Mouse (Mus musculus) adrenal gland, postnatal 14 days (tissue): ENCODE measurements around the gene H2-Eb1. TPM values are rescaled to one million over a fixed set of nuclear protein-coding genes. Genes with fewer than 3 reads are reported as not detected.

Source experiments
- DNase-seq: peaks from one replicate; pipeline ENCODE4 v3.0.0; 2021; ENCODE audit warnings: mixed read lengths
- long read RNA-seq, 2 experiments: library from polyadenylated mRNA; stranded (forward); transcript quantifications; one replicate each; pipeline ENCODE4 v2.0.0; 2021
- total RNA-seq: library from RNA; stranded (reverse); gene quantifications from 2 replicates; pipeline ENCODE4 v1.2.3, GENCODE M21; 2021

Gene H2-Eb1
- total RNA-seq = 22.8 and 92.3 TPM in 2 replicates
- long read RNA-seq, experiment 1, partial matches to known transcripts = 0 of 5 reads
- long read RNA-seq, experiment 1, other reads (novel, unspliced or antisense) = 0 of 5 reads
- long read RNA-seq, experiment 2, transcript H2-Eb1-203 (6 exons, 1,669 nt) = major isoform, 8 of 9 reads
- long read RNA-seq, experiment 2, partial matches to known transcripts = 0 of 9 reads
- long read RNA-seq, experiment 2, other reads (novel, unspliced or antisense) = 0 of 9 reads

DNA sequence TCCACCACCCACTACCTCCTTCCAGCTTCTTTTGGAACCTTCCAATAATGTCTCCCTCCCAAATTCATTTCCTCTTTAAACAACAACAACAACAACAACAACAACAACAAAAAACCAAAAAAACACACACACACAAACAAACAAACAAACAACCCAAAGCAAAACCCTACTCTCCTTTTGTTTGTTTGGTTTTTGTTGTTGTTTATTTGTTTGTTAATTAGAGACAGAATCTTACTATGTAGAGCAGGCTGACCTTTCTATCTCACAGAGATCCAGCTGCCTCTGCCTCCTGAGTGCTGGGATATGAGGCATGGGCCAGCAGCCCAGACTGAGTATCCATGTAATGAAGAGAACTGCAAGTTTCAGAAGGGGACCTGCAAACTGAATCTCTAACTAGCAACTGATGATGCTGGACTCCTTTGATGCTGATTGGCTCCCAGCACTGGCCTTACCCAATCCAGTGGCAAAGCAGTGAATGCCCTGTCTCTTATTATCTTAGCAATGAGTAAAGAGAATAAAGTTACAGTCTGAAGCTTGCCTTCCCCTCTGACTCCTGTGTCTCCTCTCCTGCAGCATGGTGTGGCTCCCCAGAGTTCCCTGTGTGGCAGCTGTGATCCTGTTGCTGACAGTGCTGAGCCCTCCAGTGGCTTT is at the start of gene H2-Eb1:
Gene H2-Eb1, plus strand, starts transcription at position 488 of the 651 bp plus-strand sequence.
- peak; percentile 89 for DNase-seq

DNA sequence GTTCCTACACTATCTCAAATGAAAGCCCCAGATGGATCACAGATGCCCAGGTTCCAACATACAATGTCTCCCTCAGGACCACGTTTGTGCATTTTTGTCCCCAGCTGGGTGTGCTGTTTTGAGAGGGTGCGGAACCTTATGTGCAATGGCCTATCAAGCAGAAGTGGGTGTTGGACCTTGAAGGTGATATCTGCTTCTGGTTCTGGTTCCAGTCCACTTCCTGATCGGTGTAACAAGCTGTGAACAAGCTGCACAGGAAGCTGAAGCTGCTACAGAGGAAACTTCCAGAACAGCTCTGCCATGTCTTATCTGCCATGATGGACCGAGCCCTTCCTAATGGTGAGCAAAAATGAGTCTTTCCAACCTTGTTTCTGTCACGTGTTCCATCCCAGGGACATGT is 49.2 kb upstream of the H2-Eb1 start:
- no peak for DNase-seq

DNA sequence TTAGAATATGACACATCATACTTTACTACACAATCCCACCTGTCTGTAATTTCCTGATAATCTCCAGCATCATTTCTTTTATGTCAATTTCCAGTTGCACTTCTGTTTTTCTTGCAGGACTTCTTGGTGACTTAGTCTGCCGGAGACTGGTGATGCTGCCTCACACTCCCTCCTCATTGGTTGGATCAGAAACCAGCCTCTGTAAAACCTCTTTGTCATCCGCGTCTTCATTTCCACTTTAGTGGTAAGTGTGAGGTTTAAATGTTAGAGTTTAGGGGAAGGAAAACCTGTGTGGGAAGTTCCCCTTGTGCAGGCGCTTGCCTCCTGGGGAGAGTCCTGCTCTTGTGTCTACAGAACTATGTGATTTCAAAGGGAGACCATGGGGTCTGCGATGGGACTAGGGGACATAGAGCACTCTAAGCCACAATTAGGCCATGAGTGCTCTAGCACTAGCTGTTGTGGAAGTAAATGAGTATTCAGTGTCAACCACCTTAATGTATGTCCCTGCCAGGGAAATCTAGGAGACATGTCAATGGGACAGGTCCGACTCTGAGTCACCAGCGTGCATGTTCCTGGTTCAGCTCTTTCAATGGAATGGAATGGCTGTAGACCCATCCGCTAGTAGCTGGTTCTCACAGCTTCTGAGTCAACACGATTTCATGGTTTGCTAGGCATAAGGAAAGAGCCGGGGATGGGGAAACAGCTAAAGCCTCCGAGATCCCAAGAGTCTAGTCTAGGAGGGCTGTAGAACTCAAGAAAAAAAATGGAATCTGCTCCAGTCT is 47.9 kb upstream of the H2-Eb1 start, which contains the start of gene H2-Ab1:
Gene H2-Ab1, plus strand, starts transcription at position 96 of the 782 bp plus-strand sequence.
- peak; percentile 86 for DNase-seq

DNA sequence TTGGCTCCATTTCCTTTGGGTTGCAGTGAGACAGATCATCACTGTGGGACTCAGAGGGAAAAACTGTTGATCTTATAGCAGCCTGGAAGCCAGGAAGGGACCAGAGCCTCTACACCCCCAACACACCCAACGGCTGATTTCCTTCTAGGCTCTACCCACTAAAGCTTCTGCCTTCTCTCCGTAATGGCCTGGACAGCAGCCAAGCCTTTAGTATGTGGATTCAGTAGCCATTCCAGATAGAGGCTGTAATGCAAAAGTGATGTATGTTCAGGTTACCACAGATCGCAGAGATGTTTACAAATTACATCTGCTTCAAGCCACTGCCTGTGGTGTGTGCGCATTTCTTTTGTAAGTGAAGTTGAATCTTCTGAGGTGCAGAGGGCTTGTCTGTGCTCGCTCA is 45.1 kb upstream of the H2-Eb1 start:
- no peak for DNase-seq

DNA sequence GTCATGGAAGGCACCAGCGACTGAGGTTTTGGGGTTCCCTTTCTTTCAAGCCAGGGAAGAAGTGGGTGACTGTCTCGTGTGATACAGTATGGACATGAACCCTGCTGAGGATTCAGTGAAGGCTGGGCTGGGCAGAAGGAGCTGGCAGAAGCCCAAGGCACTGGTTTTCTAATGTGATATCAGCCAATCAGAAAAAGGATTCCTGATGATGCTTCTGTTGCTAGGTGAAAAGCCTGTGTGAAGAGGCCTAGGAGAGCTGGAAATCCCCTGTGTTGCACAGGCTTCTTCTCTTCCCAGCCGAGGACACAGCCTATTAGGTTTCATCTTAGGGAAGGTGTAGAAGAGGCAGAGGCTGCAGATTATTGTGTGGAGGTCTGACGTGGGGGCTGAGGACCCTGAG is 44.2 kb upstream of the H2-Eb1 start:
- DNase-seq = peak; percentile 85

DNA sequence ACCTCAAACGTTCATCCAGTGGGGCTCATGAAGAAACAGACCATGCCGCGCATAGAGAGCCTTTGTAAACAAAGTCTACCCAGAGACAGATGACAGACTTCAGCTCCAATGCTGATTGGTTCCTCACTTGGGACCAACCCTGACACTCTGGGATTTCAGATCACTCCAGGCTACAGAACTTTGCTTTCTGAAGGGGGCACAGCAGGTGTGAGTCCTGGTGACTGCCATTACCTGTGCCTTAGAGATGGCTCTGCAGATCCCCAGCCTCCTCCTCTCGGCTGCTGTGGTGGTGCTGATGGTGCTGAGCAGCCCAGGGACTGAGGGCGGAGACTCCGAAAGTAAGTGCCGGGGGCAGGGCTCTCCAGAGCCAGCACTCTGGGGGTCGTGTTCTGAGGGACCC is 42.6 kb upstream of the H2-Eb1 start:
- DNase-seq = peak; percentile 75

DNA sequence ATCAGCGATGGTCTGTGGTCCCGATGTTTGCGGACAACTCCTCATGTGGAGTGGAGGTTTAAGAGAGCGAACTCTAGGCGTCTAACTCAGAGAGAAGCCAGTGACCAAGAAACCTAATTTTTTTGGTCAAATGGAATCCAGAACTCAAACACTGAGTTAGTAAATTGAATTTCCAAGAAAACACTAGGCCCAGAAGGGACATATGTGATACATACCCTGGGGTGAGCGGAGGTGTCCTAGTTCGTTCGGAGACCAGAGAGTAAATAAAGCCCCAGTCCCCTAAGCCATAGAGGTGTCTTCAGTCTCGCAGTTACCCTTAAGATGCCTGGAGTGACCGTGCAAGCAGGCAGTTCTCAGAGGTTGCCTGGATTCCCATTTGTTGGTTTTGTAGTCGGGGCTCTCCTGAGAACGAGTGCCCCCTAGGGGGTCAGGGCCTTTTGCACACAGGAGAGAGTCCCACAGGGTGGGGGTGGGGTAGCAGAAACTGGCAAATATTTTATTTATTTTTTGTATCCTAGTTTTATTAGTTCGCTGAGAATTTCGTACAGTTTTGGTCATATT is 41.8 kb upstream of the H2-Eb1 start:
- no peak for DNase-seq

DNA sequence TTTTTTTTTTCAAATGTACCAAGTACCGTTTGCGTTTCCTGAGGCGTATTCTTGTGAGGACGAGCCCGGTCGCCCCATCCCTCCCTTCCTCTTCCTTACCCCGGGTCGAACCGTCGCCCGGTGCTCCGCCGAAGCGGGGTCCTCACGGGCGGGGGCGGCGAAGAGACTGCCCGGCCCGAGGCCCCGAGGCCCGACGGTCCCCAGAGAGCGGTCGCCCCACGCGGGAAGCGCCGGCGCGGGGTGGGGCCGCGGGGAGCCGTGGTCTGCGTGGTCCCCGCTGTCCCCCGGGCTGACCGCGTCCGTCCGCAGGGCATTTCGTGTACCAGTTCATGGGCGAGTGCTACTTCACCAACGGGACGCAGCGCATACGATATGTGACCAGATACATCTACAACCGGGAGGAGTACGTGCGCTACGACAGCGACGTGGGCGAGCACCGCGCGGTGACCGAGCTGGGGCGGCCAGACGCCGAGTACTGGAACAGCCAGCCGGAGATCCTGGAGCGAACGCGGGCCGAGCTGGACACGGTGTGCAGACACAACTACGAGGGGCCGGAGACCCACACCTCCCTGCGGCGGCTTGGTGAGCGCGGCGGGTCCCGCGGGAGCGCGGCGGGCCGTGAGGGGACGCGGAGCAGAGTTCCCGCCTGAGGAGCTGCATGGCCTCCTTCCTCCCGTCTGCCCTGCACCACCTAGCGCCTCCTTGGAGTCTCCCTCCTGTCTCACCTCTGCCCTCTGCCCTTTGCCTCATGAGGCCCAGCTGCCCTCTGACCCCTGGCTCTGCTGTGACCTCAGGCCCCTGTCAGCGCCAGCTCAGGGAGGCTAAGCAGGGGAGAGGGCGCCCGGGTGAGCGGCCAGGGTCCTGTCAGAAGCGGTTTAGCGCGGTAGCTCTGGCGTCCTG is 41.0 kb upstream of the H2-Eb1 start:
- DNase-seq = no peak

DNA sequence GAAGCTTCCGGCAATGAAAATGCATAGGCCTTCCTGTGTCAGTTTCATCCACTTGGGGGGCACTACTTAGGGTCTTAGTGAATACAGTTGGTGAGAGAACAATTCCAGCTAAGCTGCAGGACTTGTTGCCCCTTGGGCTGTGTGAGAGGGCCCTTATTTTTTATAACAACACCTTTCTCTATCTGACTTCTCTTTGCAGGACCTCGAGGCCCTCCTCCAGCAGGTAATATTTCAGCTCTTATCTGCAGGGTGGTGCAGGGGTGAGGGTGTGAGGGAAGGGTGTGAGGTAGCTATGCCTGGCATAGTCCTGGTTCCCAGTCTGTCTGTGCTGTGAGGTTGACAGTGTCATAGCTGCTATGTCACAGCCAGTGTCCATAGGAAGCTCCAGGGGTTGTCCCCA is 37.4 kb upstream of the H2-Eb1 start:
- no peak for DNase-seq

DNA sequence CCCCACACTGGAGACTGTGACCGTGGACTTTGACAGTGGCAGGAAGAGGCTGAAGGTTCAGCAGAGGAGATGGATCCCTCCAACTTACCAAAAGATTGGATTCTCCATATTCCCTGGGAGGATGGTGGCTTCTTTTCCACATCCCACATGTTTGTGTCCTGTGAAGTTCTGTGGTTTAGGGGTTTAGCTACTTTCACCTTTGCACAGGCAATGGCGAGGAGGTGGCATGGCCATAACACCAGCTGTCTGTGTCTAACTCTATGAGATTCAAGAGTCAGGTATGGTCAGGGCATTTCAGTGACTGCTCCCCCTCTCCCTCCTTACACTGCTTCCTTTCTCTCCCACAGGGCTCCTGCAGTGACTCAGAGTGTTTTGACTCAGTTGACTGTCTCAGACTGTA is 36.9 kb upstream of the H2-Eb1 start:
- no peak for DNase-seq

DNA sequence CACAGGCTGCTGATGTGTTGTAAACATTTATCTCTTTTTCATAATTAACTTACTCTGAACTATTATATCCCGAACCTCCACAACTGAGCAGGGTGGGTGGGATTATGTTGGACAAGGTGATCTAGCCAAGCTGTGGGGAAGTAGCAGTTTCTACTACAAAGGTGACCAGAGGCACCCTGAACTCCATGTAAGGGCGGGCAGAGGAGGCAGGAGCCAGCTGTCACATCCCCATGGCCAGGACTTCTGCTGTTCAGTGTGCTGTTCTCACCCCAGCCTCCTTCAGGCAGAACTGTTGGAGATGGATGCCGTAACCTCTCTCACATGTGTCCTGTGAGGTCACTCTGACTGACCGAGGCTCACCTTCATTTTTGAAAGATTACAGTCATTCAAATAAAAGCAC is 35.9 kb upstream of the H2-Eb1 start:
- DNase-seq = no peak

DNA sequence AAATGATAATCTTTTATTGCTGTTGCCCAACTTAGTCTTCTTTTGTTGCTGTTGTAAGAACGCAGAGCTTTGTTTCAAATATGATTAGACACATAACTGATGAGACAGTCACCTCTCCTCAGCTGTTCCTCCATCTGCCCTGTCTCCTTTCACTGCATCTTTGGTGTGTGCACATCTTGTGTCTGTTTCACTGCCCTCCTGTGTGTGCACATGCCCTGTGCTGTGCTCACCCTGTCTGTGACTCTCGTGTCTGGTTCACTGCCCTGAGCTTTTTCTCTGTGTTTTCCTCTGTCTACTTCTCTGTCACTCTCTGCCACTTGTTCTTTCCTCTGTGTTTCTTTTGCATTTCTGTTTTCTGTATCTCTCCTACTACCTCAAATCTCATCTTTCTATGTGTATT is 35.4 kb upstream of the H2-Eb1 start:
- no peak for DNase-seq

DNA sequence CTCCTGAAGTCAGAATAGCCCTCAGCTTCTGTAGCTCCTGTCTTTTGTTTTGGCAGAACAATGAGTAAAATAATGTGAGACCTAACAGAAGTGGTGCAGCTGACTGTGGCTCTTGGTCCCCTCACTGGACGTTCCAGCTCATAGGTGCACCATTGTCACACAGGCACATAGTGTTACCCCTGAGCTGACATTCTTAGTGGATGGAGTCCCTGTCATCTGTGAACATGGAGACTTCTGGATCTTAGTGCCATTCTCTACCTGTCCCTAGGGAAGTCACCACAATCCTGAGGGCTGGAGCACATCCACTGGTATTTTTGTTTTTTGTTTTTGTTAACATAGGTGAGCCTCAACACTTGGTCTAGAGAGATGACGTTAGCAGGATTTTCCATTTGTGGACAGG is 34.7 kb upstream of the H2-Eb1 start:
- DNase-seq = no peak

DNA sequence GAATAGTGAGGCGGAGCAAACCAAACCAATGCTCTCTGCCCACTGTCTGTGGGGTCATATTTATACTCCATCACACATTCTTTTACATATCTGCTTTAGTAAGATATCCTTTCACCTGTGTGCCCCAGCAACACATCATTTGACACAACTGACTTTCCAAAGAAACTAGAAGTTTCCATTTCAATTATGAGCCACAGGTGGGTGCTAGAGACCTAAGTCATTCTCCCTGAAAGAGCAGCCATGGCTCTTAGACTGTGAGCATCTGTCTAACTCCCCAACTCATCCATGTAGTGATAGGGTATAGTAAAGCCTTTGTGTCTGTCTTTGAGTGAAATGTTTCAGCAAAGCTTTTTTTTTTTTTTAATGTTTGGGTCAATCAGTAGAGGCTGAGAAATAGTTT is 33.6 kb upstream of the H2-Eb1 start:
- DNase-seq = no peak

DNA sequence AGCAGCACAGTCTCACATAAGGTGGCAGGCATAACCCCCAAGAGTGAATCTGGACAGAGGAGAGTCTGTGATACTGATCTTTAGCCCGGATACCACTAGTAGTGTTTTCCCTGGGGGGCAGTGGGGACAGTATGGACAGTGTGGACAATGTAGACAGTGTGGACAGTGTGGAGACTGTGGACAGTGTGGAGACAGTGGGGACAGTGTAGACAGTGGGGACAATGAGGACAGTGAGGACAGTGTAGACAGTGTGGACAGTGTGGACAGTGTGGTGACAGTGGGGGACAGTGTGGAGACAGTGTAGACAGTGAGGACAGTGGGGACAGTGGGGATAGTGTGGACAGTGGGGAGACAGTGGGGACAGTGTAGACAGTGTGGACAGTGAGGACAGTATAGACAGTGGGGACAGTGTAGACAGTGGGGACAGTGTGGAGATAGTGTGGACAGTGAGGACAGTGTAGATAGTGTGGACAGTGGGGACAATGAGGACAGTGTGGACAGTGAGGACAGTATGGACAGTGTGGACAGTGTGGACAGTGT is 25.1 kb upstream of the H2-Eb1 start:
- no peak for DNase-seq

DNA sequence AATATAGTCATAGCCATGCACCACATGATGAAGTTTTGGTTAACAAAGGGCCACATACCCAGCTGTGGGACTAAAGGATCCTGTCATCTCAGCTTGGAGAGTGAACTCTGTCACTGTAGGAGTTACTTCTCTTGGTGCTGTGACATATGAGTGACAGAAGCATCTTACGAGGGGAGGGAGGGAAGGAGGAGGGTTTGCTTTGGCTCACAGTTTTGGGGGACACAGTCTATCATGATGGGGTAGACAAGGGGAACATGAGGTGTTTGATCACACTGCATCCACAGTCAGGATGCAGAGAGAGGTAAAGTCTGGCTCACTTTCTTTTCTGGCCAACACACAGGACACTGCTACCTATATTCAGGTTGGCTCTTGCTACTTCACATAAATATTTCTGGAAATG is 23.8 kb upstream of the H2-Eb1 start:
- no peak for DNase-seq

DNA sequence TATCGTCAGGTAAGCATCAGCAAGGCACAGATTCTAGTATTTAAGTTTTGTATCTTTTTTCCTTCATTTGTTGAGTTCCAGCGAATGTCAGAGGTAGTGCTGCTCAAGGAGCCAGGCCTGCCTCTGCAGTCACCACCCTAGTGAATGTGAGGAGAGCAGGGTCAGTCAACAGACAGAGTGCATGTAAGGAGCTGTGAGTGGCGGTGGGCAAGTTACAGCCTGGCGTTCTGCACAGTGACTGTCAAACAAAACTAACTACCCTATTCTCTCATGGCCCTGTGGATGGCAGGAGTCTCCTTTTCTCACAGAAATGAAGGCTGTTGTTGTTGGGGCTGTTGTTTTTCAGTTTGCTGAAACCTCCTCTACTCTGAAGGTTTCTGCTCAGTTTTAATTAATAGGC is 20.3 kb upstream of the H2-Eb1 start:
- DNase-seq = no peak

DNA sequence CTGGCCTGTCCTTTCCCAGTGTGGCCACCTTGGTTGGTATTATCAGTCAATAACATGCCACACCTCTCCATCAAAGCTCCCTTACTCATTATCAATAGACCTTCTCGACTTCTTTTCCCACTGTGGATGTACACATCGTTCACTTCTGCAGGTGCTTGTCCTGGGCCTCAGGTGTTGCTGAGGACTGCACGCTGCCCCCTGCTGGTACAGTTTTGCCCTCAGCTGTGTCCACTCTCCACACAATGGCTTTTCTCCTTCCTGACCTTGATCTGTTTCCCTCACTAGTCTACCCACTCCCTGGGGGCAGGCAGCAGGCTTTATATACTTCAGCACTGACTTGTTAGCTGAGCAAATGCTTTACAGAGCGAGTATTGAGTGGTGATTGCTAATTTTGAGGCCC is 19.8 kb upstream of the H2-Eb1 start:
- DNase-seq = peak; percentile 54

DNA sequence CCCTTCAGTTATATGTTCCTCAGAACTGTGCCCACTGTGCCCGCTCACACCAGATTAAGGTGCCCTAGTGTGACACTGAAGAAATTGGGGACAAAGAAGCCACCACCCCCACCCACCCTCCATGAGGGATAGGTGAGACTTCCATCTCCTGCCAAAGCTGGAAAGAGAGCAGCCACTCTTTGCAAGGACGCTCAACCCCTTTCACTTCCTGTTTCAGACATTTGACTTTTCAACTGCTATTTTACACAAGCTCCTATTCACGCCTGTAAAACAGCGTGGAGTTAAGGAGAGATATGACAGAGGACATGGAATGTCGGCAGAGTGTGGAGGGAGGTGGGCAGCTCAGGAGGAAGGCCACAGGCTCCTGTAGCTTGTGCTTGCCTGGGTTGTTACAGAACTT is 19.2 kb upstream of the H2-Eb1 start:
- DNase-seq = no peak

DNA sequence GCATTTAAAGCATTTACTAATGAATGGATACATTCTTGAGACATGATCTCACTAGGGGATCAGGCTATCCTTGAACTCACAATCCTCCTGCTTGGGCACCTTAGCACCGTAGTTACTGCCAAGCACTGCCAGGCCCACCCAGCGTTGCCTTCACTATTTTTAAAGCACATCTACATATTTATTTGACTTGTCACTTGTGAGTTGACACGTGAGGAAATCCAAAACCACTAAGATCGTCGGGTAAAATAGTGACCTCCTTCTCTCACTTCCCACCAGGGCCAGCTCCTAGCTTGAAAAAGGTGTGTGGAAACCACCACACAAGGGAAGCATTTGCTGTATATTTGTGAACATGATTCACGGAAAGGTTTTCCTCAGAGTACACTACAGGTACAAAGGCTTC is 18.7 kb upstream of the H2-Eb1 start:
- no peak for DNase-seq

DNA sequence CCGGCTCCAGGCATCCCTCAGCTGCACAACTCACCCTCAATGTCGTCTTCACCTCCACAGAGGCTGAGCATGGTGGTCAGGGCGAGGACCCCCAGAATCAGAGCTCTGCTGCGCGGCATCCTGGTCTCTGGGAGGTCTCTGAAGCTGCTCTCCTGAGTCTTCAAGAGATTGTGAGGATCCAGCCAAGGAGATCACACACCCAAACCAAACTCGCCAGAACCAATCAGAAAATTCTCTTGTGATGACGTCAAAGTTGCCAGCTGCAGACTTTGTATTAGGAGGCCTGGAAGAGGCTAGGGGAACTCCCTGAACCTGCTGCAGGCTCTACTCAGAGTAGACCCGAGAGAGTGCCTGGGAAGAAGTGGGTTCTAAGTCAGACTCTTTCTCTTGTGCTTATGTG is 18.0 kb upstream of the H2-Eb1 start, which contains the start of gene H2-Aa:
Gene H2-Aa, minus strand, starts transcription at position 176 of the 400 bp plus-strand sequence.
- DNase-seq = peak; percentile 90

DNA sequence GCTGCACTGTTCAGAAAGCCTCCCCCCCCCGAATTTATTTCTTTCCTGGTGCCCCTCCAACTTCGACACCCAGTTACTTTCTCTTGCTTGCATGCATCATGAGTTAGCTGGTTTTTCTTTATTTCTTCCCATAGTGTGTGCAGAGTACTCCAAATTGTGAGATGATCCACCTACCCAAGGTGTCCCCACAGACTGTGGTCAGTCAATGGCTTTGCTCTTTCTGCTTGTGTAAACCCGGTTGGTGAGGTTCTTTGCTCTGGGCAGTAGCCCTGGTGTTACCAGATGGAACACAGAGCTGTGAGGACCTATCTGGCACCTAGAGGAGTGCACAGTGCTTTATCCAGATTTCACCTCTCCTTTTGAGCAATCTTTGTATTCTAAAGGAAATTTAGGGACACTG is 17.5 kb upstream of the H2-Eb1 start:
- DNase-seq = no peak
